Mouse (Mus musculus) liver, adult 2 months (tissue): ENCODE measurements at regions not wholly inside any gene's neighbourhood (a gene's known extent, or its start where the extent isn't known, plus 50 kb on each side); places are given as distances from the start of the nearest gene placed in this dataset.

ENCODE experiments used
- DNase-seq: peaks from one replicate; pipeline ENCODE4 v3.0.0-alpha.2; 2011; ENCODE audit warnings: low read depth, low spot score; ENCODE audit errors: extremely low read depth
- H3K27ac ChIP-seq: fragments of 200-500 bp; replicated peaks from 2 replicates; pipeline ENCODE4 v1.5.1; 2012; ENCODE audit warnings: low read depth, mild to moderate bottlenecking, control low read depth, inconsistent platforms, low read length; ENCODE audit not compliant: insufficient read depth
- H3K27me3 ChIP-seq: fragments of 200-500 bp; 2 replicates; pipeline ENCODE4 v1.6.1; 2012; ENCODE audit warnings: mild to moderate bottlenecking, moderate library complexity, low read length, inconsistent platforms; ENCODE audit not compliant: control insufficient read depth, insufficient read depth
- H3K36me3 ChIP-seq: fragments of 200-500 bp; 2 replicates; pipeline ENCODE4 v1.6.1; 2012; ENCODE audit warnings: low read length, inconsistent platforms; ENCODE audit not compliant: control insufficient read depth, insufficient read depth
- H3K4me1 ChIP-seq: fragments of 200-500 bp; 2 replicates; pipeline ENCODE4 v1.6.1; 2011; ENCODE audit warnings: low read length; ENCODE audit not compliant: control insufficient read depth, insufficient read depth
- H3K4me3 ChIP-seq: fragments of 200-500 bp; 2 replicates; pipeline ENCODE4 v1.5.1; 2011; ENCODE audit warnings: low read depth, mild to moderate bottlenecking, control low read depth, low read length, moderate library complexity; ENCODE audit not compliant: insufficient read depth
- H3K79me2 ChIP-seq: fragments of 200-500 bp; 2 replicates; pipeline ENCODE4 v1.6.1; 2012; ENCODE audit warnings: inconsistent platforms, mild to moderate bottlenecking, low read length, moderate library complexity; ENCODE audit not compliant: control insufficient read depth, insufficient read depth
- H3K9ac ChIP-seq: fragments of 200-500 bp; 2 replicates; pipeline ENCODE4 v1.6.1; 2012; ENCODE audit warnings: low read depth, mild to moderate bottlenecking, control low read depth, inconsistent platforms, low read length
- CTCF ChIP-seq: fragments of 200-500 bp; IDR thresholded peaks from 2 replicates; pipeline ENCODE4 v1.5.1; 2011; ENCODE audit warnings: low read depth, low read length, control low read depth
- POLR2A ChIP-seq: fragments of 200-500 bp; IDR thresholded peaks from 2 replicates; pipeline ENCODE4 v1.6.1; 2011; ENCODE audit warnings: low read length, control low read depth; ENCODE audit not compliant: insufficient read depth; ENCODE audit errors: extremely low read depth
- WGBS: fragments of 180-500 bp; shearing (Covaris S2); methylation state at CpG from one replicate; pipeline ENCODE4 v1.1.7; 2018; 5-methylcytosine and 5-hydroxymethylcytosine counted together

- H3K4me1 ChIP-seq, result no peaks in the 10 kb centered on the region
- TF ChIP-seq POLR2A (no peak), CTCF (no peak)
- no peaks in the 10 kb centered on the region for H3K27me3 ChIP-seq
- DNase-seq, result peak; percentile 23
- no peaks in the 10 kb centered on the region for H3K36me3 ChIP-seq
- no peak overlapping the region for H3K9ac ChIP-seq
- no peak overlapping the region for H3K27ac ChIP-seq
- no peak overlapping the region for H3K4me3 ChIP-seq
- 10% methylated on average over 1 of the region's 1 CpGs for WGBS
- no peaks in the 10 kb centered on the region for H3K79me2 ChIP-seq
Observed at GRCm38 (mm10) chr2:169274101-169274500, 313.4 kb downstream of the Gm11011 start.

- no peak overlapping the region for H3K27ac ChIP-seq
- H3K9ac ChIP-seq, result no peak overlapping the region
- DNase-seq, result no peak
- WGBS, result 45% methylated on average over 6 of the region's 6 CpGs
- no peaks in the 10 kb centered on the region for H3K79me2 ChIP-seq
- no peaks in the 10 kb centered on the region for H3K4me1 ChIP-seq
- TF ChIP-seq POLR2A (no peak), CTCF (no peak)
- H3K27me3 ChIP-seq, result no peaks in the 10 kb centered on the region
- no peaks in the 10 kb centered on the region for H3K36me3 ChIP-seq
- H3K4me3 ChIP-seq, result no peak overlapping the region
Observed at GRCm38 (mm10) chr2:169272622-169273021, 314.9 kb downstream of the Gm11011 start.

GRCm38 (mm10) chr2:169272018-169272417 lies 315.5 kb downstream of the Gm11011 start:
- DNase-seq, result no peak
- no peaks in the 10 kb centered on the region for H3K27me3 ChIP-seq
- H3K4me1 ChIP-seq, result no peaks in the 10 kb centered on the region
- 41% methylated on average over 4 of the region's 4 CpGs for WGBS
- H3K79me2 ChIP-seq, result no peaks in the 10 kb centered on the region
- H3K9ac ChIP-seq, result no peak overlapping the region
- no peak overlapping the region for H3K27ac ChIP-seq
- TF ChIP-seq CTCF (no peak), POLR2A (no peak)
- no peak overlapping the region for H3K4me3 ChIP-seq
- no peaks in the 10 kb centered on the region for H3K36me3 ChIP-seq

- Histone ChIP-seq H3K9ac (no peak overlapping the region), H3K79me2 (no peaks in the 10 kb centered on the region), H3K36me3 (no peaks in the 10 kb centered on the region), H3K4me1 (no peaks in the 10 kb centered on the region), H3K27ac (no peak overlapping the region), H3K27me3 (no peaks in the 10 kb centered on the region), H3K4me3 (no peak overlapping the region)
- TF ChIP-seq POLR2A (no peak), CTCF (no peak)
- DNase-seq, result no peak
- WGBS, result 86% methylated on average over 4 of the region's 4 CpGs
Observed at GRCm38 (mm10) chr2:169260636-169261035, 305.2 kb upstream of the Zfp64 start.

GRCm38 (mm10) chr2:169244572-169244971 lies 289.2 kb upstream of the Zfp64 start:
- Histone ChIP-seq H3K9ac (no peak overlapping the region), H3K27ac (no peak overlapping the region), H3K27me3 (no peaks in the 10 kb centered on the region), H3K4me3 (no peak overlapping the region), H3K36me3 (no peaks in the 10 kb centered on the region), H3K4me1 (no peaks in the 10 kb centered on the region), H3K79me2 (no peaks in the 10 kb centered on the region)
- no peak for TF ChIP-seq CTCF
- no peak for TF ChIP-seq POLR2A
- no peak for DNase-seq

- no peak overlapping the region for H3K9ac ChIP-seq
- no peak for TF ChIP-seq POLR2A
- TF ChIP-seq CTCF, result no peak
- H3K27me3 ChIP-seq, result no peaks in the 10 kb centered on the region
- WGBS, result 91% methylated on average over 9 of the region's 9 CpGs
- H3K4me1 ChIP-seq, result no peaks in the 10 kb centered on the region
- no peaks in the 10 kb centered on the region for H3K79me2 ChIP-seq
- no peak for DNase-seq
- no peak overlapping the region for H3K4me3 ChIP-seq
- H3K27ac ChIP-seq, result no peak overlapping the region
- no peaks in the 10 kb centered on the region for H3K36me3 ChIP-seq
Observed at GRCm38 (mm10) chr2:169243981-169244380, 288.6 kb upstream of the Zfp64 start.
